Mouse (Mus musculus) lung, postnatal 14 days (tissue): ENCODE measurements around the gene Zdhhc1.

ENCODE experiments used
- DNase-seq: peaks from one replicate; pipeline ENCODE4 v3.0.0; 2021

The Zdhhc1 gene

DNA sequence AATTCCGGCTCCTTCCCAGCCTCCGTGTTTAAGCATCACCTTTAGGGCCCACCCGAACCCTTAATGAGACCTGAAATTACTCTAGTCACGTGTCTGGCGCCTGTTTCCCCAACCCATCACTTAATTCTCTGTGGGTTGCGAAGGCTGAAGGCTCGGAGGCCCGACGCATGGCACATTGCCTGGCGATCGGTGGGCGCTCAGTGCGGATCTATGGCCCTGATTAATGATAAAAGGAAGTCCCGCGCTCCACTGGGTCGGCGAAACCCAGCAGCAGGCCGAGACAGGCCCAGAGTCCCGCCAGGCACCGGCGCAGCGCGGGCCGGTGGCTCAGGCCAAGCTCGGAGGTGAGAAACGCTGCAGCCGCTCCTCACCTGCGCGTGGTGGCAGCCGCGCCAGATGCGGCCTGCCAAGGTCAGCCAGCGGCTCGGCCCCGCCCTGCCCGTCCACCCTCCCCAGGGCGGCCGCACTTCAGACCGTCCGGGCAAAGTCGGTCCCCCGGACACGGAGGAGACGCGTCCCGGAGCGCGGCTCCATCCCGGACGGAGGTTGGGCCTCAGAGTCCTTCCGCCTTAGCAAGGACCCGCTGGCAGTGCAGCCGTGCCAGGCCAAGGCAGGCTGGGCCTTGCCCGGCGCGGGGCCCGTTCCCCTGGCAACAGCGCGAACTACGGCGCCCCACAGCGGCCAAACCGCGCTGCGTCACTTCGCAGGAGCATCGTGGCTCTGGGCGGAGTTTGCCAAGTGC lies at the start of gene Zdhhc1:
Gene Zdhhc1, minus strand, starts transcription at position 464 of the 742 bp plus-strand sequence.
- DNase-seq, result peak; percentile 91

DNA sequence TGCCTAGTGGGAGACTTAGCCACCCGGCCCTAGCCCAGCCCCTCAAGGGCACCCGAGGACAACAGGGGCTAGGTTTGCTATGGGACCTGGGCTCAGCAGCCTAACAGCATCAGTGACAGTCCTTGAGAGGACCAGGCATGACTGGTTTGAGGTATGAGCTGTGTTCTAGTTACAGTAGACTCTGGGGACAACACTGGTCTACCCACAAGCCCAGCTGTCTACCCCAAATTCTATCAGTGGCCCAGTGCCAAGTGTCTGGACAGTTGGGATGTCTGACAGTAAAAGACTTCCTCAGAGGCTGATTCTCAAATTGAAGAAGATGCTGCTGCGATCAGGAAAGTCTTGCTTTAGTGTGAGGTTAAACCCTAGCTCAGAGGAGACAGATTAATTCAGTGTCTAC lies 48.5 kb upstream of the Zdhhc1 start:
- no peak for DNase-seq

DNA sequence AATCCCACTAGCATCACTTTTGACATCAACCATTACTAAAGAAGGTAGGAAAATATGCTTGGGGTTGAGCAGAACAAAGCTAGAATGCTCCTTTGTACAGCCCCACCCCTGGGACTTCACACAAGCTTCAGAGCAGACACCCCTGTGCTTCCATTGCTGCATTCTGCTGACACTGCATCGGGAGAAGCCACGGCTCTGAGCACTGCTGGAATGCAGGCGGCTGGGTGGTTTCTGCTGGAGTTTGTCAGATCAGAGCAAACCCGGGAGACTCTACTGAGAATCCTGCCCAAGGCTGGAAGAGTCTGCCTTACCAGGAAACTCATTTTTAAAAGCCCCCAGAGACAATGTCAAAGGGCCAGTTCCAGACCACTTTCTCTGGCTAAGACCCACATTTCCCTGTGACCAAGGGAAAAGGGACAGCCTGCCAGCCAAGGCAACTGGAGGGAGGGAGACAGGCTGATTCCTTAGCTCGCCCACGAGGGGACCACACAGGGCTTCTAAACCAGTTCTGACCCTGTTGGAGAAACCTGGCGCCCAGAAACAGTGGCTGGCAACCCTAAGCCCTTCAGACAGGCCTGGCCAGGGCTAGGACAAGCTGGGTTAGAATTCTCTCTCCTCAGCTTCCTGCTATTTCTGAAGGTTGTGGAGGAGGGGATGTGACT lies 48.0 kb upstream of the Zdhhc1 start:
- no peak for DNase-seq

DNA sequence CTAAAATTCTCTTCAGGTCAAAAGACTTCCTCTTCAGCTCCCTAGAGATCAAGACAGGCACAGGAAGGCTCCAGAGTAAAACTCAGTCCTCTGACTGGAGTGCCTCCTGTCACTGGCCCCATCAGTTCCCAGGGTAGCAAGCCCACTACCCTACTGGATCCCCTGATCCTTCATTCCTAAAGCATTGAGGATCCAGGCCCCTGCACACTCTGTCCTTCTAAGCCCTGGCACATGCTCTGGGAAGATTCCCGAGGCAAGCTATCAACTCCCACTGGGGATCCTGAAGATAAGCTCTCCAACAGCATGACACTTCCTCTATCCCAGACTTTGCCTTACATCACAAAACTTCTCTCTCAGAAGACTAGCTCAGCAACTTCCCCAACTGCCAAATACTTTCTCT lies 47.0 kb upstream of the Zdhhc1 start:
- no peak for DNase-seq

DNA sequence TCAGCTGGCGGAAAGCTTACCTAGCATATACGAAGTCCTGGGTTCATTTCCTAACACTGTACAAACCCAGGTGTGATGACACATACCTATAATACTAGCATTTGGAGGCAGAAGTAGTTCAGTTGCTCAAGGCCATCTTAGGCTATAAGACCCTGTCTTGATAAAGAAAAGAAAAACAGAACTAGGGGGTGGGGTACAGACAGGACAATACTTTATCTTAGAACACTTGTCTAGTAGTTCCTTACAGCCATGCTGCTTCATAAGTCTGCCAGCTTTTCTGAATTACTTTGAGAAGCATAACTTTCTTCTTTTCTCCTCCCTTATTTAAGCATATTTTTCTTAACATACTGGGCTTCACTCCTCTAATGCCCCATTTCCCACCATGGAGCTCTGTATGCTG lies 46.1 kb upstream of the Zdhhc1 start:
- no peak for DNase-seq

DNA sequence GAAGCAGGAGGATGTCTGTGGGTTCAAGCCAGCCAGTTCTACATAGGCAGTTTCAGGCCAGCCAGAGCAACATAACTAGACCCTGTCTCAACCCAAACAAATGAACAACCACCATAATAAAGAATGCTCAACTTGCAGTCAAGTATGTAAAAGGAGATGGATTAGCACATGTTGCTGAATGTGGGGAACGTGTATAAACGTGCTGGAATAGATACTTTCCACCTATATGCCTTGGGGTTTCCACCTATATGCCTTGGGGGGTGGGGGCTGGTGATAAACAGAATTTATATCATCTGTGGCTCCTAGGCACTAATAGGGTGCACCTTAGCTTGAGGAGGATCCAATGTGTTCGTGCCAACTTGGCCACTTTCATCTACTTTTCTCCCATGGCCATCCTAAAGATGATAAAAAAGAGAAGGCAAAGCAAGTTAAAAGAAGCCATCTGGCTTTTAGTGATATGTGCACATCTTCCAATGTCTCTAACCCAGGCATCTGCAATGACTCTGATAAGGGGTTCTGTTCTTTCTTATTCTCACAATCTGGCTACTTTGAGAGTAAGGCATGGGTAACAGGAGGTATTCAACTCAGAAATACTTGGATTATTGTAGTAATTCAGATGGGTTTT lies 45.4 kb upstream of the Zdhhc1 start:
- DNase-seq, result no peak

DNA sequence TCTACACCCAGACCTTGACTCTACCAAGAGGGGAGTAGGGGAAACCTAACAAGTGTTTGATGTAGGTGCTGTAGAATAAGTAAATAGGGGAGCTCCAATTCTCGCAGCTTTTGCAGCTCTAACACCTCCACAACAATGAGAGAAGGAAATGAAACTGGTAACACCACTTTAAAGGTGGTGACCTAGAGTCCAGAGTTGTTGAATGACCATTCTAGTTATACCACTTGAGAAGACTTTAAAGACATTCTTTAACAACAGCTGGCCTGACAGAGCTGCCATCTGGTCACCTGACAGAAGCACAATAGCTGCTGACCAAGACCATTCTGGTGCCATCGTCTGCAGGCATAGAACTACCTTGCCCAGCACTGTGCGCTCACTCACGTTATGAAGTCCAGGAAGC lies 42.2 kb upstream of the Zdhhc1 start:
- no peak for DNase-seq

DNA sequence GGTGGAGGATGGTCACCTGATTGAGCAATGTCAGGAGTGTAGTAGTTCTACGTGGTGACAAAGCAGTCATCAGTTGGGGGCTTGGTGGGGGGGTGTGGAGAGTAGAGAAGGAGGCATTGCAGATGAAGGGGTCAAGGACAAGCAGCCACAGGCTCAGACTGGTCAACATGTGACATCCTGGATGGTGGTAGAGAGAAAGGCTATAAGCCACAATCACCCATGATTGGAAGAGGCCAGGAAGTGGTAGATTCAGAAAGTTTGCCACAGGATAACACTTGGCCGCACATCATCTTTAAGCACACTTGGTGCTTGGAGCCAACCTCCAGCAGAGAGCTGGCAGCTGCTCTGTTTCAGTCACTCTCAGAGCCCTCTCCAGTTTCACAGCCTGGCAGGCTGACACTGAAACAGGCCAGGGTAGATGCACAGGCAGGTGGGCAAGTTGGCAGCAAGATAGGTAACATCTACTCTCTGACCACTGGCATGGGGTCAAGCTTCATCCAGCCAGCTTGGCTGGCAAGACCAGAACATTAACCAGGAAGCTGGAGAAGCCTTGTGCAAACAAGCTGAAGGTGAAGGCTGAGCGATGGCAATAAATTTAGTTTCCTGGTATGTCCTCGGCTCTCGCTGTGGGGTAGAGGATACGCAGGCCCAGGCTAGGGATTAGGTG lies 40.4 kb upstream of the Zdhhc1 start:
- DNase-seq, result no peak

DNA sequence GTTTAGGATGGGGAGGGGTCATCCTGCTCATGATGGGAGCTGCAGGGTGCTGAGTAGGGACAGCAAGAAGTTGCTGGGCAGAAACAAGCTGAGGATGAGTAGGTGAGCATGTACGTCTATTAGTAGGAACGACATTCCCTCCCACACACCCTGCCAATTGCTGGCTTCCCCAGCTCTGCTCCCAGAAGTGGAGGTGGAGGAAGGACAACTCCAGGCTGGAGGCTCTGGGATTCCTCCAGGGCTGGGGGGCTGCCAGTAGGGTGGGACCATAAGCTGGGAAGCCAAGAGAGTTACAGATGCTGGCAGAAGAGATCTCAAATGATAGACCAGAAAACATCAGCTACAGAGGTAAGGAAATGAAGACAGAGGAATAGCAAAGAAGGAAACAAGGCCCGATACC lies 39.8 kb upstream of the Zdhhc1 start:
- DNase-seq, result no peak

DNA sequence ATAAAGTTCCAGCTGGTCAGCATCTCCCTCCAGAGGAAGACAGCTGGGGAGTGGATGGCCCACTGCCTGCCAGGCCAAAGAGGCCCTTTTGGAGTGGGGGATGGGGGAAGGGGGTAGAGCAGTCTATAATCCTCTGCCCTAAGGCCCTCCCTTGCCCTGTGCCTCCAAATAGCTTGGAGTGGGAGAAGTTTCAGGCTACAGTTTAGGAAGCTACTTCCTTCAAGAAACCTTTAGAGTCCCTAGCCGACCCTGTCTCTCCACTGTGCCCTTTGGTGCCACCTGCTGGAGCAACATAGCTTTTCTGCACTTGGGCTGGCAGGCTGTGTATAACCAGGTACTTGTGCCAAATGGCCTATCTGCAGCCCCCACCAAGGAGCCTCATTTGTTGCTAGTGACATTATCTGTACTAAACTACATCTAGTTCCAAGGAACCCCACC lies 37.2 kb upstream of the Zdhhc1 start:
- DNase-seq, result peak; percentile 89

DNA sequence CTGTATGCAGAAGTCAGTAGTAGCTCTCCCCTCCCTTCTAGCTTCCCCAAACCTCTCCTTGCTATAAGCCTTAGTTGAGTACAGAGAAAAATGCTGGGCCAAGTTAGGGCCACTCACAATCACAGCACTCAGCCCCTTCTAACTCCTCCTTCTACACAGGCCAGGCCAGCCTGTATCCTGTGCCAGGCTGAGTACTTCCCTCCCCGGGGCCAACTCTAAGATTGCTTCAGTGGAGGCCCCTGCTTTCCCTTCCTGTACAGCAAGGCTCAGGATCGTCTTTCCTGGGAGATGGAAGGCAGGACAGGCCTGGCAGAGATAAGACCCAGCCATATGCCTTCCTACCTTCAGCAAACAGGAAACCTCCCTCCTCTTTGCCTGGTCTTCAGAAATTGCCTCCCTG lies 36.7 kb upstream of the Zdhhc1 start:
- peak; percentile 51 for DNase-seq

DNA sequence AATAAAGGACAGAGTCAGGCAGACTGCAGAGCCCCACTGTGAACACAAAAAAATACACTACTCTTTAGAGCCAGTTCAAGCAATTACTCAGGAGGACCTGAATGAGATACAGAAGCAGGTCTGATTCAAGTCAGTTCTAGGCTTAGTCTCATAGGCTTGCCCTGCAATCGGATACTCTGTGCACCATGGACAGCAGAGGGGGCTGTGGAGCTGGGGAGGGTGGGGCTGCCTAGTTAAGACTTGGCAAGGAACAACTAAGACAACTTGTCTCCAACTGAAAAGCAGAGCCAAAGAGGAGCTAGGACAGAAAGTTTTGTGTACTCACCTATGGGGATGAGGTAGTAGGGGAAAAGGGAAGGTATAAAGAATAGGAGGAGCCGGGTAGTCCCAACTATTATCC lies 35.1 kb upstream of the Zdhhc1 start:
- DNase-seq, result peak; percentile 83

DNA sequence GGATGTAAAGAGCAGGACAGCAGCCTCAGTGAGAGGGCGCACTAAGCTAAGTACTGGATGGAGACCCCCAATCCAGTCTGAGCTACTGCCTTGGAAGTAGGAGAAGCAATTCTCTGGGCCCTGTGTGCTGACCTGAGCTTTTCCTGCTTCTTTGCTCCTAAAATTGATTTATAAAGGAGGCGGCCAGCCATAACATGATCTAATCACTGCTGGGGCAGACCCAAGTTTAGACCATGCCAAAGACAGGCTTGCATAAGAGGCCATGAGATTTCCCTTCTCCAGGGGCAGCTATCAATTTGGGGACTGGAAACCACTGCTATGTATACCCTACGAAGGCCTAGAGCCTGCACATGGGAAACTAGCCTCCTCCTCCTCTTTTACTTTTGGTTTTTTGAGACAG lies 32.6 kb upstream of the Zdhhc1 start:
- no peak for DNase-seq

DNA sequence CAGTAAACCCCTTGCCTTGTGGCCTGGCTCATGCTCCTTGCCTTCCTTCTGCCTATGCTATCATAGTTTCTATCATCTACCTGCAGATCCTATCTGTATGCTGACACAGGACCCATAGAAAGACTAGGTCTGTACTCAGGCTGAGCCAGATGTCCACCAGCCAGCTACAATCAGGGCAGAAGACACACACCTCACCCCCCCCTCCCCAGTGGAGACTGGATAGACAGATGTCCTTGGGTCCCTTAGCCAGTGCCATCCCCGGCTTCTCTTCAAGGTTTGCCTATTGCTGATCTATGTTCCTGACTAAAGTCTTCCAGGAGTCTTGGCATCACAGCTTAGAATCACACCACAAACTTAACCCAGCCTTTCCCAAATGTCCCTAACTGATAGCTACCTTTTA lies 31.5 kb upstream of the Zdhhc1 start:
- no peak for DNase-seq

DNA sequence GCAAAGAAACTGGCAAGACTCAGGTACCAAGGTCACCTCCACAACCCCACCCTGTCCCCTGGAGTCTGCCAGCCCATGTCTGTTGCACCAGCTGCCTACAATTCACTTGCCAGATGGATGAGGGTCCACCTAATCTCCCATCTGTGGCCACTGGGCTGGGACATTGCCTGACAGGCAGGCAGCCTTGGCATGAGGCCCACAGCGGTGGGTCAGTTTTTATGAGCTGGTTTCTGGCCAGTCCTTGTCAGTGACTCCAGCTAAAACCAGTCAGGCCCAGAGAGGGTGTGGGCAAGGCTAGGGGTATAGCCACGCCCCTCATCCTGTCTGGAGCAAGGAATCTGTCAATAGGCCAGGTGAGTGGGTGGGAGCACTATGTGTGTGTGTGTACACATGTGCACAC lies 30.4 kb upstream of the Zdhhc1 start:
- no peak for DNase-seq

DNA sequence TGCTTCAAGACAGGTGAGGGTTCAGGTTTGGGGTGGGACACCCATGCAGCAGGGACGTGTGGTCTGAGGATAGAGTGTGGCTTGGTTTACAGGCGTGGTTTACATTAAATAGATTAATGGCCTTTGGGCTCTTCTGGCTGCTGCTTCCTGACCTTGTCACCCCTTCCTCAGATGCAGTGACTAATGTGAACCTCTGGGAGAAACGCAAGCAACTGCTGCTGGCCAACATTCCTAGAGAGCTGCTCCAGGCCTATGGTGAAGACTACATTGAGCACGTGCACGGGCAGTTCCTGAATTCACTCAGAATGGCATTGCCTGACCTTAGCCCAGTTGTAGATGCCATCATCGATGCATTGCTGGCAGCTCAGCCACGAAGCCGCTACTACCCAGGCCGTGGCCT lies 26.2 kb upstream of the Zdhhc1 start:
- DNase-seq, result no peak

DNA sequence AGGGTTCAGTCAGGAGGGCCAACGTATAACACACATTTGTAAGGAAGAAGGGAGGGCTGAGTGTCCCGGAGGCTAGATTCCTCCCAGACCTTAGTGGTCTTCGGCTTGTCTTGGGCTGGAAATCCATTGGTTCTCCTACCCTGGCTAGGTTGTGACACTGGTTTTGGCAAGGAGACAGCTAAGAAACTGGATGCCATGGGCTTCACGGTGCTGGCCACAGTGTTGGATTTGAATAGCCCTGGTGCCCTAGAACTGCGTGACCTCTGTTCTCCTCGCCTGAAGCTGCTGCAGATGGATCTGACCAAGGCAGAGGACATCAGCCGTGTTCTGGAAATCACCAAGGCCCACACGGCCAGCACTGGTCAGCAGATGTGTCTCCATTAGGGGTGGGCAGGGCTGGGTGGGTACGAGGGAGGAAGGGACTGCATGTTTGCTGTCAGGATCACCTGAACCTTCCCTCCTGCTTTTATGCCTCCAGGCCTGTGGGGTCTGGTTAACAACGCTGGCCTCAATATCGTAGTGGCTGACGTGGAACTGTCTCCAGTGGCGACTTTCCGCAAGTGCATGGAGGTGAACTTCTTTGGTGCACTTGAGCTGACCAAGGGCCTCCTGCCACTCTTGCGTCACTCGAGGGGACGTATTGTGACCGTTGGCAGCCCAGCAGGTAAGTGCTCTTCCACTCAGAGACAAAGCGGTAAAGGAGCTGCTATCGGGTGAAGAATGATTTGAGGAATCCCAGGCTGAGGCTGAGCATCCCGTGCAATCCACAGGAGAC lies 25.5 kb upstream of the Zdhhc1 start:
- DNase-seq, result no peak

DNA sequence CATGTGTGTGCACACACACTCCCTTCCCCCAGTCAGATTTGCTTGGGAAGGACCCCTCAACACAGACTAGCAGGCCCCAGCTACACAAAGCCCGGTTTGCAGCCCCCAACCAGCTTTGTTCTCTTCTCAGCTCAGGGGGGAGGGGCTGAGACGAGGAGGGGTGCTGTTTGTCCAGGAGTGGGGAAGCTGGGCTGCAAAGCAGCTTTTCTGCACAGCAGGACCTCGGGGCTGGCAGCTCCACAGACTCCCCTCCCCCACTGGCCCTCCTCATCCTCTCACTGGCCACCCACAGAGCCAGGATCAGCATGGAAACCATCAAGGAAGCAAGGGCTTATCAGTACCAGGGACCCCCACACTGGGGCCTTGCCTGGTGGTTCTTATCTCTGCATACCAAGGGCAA lies 24.4 kb upstream of the Zdhhc1 start:
- no peak for DNase-seq

DNA sequence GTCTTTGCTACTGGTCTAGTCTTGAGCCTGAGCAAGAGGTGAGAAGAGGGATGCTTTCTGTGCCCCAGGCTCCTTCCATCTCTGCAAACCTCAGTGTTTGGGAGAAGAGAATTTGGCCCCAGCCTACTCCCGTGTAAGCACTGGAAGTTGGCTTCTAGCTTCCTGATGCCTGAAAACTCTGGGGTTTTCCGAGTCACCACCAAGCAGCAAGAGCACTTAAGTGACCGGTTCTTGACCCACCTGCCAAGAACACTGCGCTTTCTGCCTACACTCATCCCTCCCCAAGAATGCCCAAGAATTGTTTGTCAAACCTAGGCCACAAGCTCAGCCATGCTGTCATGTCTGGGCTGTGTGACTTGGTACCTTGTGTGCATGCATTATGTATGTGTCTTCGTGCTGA lies 23.8 kb upstream of the Zdhhc1 start:
- no peak for DNase-seq

DNA sequence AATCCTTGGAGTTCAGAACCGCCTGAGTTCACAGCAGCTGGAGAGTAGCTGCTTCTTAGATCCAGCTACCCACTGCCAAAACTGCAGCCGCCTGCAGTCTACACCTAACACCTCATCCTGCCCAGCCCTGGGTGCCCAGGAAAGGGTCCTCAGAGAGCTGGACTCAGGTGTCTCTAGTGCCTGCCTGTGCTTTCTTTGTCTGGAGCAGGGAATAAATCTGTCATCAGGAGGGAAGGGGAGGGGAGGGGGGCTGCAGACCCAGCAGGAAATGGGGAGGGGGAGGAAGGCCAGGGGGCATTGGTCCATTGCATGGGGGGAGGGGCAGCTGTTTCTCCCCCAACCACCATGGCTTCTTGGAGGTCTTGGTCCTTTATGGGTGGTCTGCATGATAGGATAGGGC lies 22.9 kb upstream of the Zdhhc1 start:
- DNase-seq, result no peak

DNA sequence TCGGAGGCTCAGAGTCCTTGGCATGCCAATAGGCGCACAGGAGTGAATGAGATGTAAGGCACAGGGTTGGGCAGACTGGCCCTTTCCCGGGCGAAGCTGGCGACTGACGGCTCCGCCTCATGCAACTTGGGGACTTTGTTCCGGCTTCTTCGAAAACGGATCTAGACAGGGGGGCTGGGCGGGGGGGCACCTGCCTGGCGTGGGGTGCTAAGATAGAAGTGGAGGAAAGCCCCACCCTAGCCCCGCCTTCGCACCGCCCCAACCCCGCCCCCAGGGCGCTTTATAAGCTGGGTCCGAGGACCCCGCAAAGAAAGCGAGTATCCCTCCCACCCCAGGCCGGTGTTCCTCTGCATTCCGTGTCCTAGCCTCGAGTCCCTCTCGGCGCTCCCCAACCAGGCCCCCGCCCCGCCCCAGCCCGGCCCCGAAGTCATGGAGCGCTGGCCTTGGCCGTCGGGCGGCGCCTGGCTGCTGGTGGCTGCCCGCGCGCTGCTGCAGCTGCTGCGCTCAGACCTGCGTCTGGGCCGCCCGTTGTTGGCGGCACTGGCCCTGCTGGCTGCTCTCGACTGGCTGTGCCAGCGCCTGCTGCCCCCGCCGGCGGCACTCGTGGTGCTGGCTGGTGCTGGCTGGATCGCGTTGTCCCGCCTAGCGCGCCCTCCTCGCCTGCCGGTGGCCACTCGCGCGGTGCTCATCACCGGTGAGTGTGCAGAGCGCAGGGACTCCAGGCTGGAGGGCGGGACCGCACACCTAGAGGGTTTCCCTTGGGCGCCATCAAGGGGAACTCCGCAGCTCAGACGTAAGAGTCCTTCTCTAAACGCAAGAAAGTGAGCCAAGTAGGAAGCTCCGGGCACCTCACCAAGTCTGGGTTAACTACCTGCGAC lies 22.0 kb upstream of the Zdhhc1 start, which contains the start of gene Hsd11b2:
Gene Hsd11b2, plus strand, starts transcription at position 320 of the 878 bp plus-strand sequence.
- peak; percentile 59 for DNase-seq

DNA sequence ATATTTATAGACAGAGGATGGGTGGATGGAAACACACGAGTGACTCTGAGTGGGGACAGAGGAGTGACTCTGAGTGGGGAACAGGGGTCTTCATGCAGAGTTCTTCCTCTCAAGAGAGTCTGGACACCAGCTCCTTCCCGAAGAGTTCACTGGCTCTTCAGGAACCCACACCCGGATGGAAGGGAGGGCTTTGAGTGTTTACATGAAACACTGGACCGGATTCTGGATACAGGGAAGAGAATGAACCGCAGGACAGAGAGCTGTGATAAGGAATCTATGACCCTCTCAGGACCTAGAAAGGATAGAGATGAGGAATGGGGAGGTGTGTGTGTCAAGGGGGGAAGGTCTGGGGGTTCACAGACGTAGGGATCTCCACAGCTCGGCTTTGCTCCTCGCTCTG lies 20.6 kb upstream of the Zdhhc1 start:
- no peak for DNase-seq
